Mouse (Mus musculus) hindbrain, embryonic 13.5 days (tissue): ENCODE measurements around the gene Cdc34b. TPM values are rescaled to one million over a fixed set of nuclear protein-coding genes. Genes with fewer than 3 reads are reported as not detected.

Experiments used
- polyA plus RNA-seq: library from polyadenylated mRNA; unstranded; fragments of >200 nt; fragmentation: Nextera tagmentation; extraction: Ambion mirVana; gene quantifications from 2 replicates; pipeline ENCODE4 v1.2.1, GENCODE M21; 2015

The Cdc34b gene
- polyA plus RNA-seq, 1 experiment from 2014 or later, result 0.14 TPM

Other genes starting within 250 kb of the Cdc34b start
- gene Epn3, start 241.8 kb upstream of the Cdc34b start, polyA plus RNA-seq, result 0.44 and 0.90 TPM in 2 replicates
- gene Mycbpap, start 220.0 kb upstream of the Cdc34b start, polyA plus RNA-seq, result 3.2 and 3.8 TPM in 2 replicates
- gene Rsad1, start 192.5 kb upstream of the Cdc34b start, polyA plus RNA-seq, result 4.7 and 5.1 TPM in 2 replicates
- 0.32 and 0.38 TPM in 2 replicates for gene Chad, start 176.7 kb upstream of the Cdc34b start, polyA plus RNA-seq
- 1.6 and 1.7 TPM in 2 replicates for gene Acsf2, start 139.9 kb upstream of the Cdc34b start, polyA plus RNA-seq
- gene Lrrc59, start 112.0 kb upstream of the Cdc34b start, polyA plus RNA-seq, result 155 and 163 TPM in 2 replicates
- gene Mrpl27, start 88.0 kb upstream of the Cdc34b start, polyA plus RNA-seq, result 144 and 152 TPM in 2 replicates
- gene Eme1, start 87.8 kb upstream of the Cdc34b start, polyA plus RNA-seq, result 6.2 and 6.4 TPM in 2 replicates
- gene Xylt2, start 64.3 kb upstream of the Cdc34b start, polyA plus RNA-seq, result 12.2 TPM in 2 replicates
- gene Gm11541, start 37.3 kb upstream of the Cdc34b start, polyA plus RNA-seq, result 0.09 and 0.12 TPM in 2 replicates
- gene Tmem92, start 40.9 kb downstream of the Cdc34b start, polyA plus RNA-seq, result not detected in 2 replicates
- 128 and 217 TPM in 2 replicates for gene Col1a1, start 194.4 kb downstream of the Cdc34b start, polyA plus RNA-seq
- gene Hils1, start 225.8 kb downstream of the Cdc34b start, polyA plus RNA-seq, result not detected in 2 replicates
- 0.23 and 0.52 TPM in 2 replicates for gene Sgca, start 234.5 kb downstream of the Cdc34b start, polyA plus RNA-seq
- gene Ppp1r9b, start 249.3 kb downstream of the Cdc34b start, polyA plus RNA-seq, result 16.9 and 17.3 TPM in 2 replicates